Mouse (Mus musculus) CD4-positive, CD25-positive, alpha-beta regulatory T cell, adult 4 months (primary cell): ENCODE results near the gene Cerkl. TPM values are rescaled to one million over a fixed set of nuclear protein-coding genes. Genes with fewer than 3 reads are reported as not detected.

Experiments used
- ATAC-seq: one replicate; pipeline ENCODE4 v1.8.0; 2017
- polyA plus RNA-seq, 2 experiments: library from polyadenylated mRNA; unstranded; fragments of 100-300 nt; shearing (Covaris generic); gene quantifications; one replicate each; pipeline ENCODE4 v1.2.1; 2017

Cerkl gene
- polyA plus RNA-seq, 2 experiments from 2014 or later, result 35.8 to 46.1 TPM

- ATAC-seq, result no peak
These were observed 13.2 kb downstream of the Cerkl start for GRCm38 (mm10) chr2:79443401-79443800.

DNA sequence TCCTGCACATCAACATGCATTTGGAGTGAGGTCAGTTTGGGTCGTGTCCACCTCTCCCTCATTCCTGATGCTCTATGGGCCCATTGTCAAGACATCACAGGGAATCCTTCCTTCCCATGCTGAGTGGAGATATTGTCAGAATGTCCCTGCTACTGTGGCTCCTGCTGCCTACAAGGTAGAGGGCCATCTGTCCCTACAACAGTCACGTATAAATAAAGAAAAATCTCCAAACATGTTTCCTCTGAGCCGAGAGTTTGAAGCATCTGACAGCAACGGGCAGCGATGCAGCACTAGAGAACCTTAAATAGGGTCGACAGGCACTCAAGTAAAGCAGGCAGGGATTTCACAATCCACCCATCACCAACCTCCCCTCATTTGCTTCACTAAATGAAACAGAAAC, 13.7 kb downstream of the Cerkl start:
- no peak for ATAC-seq

DNA sequence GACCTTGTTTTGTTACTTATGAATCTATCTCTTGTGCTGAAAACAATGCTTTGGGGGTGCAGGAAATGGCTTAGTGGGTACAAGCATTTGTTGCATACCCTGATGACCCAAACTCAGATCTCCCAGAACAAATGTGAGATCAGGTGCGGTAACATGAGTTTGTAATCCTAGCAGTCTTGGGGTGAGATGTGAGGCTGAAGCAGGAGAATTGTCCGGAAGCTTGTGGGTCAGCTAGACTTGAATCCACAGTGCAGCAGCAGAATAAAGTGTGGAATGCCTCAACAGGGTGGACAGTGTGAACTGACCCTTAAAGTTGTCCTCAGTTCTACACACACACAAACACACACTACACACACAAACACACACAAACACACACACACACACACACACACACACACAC, 14.4 kb downstream of the Cerkl start:
- no peak for ATAC-seq

DNA sequence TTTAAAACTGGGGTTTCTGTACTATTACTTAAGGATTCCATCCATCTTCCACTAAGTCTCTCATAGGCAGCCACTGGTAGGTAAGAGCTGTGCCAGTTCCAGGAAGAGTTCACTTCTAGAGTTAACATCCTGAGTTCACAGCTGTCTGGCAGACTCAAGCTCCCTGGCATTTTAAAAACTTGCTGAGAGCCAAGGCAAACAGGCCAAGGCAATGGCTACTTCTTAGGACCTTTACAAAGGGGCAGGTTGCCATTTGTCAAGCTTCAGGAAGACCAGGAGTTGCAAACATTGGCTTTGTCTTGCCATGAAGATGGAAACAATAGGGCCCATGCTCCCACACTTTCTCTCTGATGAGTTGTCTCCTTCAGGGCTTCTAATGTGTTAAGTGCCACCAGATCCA, 26.5 kb downstream of the Cerkl start:
- no peak for ATAC-seq

DNA sequence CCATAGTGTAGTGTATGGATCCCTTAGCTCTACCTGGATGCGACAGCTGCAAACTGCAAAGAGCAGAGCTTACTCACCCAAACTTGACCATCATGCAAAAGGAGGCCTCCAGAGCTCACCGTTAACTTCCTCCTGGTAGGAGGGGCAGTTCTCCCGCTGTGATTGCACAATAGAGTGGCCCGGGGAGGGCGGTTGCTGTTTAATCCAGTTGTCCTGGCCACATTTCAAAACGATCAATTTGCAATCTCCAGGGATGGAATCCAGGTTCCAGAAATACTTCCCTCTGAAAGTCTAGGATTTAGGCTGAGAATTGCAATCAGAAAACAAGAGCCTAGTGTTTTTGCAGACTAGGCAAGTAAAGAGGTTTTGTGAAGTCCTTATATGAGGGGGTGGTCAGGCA, 26.9 kb downstream of the Cerkl start:
- ATAC-seq, result no peak

- no peak for ATAC-seq
These were observed 27.5 kb downstream of the Cerkl start for GRCm38 (mm10) chr2:79429108-79429507.

DNA sequence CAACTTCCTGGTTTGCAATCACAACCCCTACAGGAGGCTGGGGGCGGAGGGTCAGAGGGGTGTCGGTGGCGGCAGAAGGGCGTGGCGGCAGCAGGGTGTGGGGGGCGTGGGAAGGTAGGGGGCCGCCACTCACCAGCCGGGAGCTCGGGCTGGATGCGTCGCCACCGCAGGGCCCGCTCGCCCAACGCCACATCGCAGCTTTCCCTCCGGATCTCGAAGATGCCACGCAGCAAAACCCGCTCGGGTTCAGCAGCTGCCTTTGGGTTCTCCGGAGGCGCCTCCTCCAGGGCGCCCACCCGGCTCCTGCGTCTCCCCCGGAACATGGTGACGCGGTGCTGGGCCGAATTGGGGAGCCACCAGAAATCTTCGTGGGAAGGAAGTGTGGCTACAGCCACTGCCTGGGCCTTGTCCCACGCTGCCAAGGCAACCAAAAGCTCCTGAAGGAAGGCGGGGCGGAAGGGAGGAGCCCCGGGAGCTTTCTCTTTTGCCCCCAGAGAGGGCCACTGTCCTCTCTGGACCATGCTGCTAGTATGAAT, 27.9 kb downstream of the Cerkl start:
- ATAC-seq, result no peak

GRCm38 (mm10) chr2:79428022-79428421, 28.6 kb downstream of the Cerkl start:
- no peak for ATAC-seq

- ATAC-seq, result no peak
These were observed 34.9 kb downstream of the Cerkl start for GRCm38 (mm10) chr2:79421696-79422095.

GRCm38 (mm10) chr2:79414505-79414904, 42.1 kb downstream of the Cerkl start:
- ATAC-seq, result no peak

GRCm38 (mm10) chr2:79410903-79411255, 45.7 kb downstream of the Cerkl start:
- no peak for ATAC-seq

DNA sequence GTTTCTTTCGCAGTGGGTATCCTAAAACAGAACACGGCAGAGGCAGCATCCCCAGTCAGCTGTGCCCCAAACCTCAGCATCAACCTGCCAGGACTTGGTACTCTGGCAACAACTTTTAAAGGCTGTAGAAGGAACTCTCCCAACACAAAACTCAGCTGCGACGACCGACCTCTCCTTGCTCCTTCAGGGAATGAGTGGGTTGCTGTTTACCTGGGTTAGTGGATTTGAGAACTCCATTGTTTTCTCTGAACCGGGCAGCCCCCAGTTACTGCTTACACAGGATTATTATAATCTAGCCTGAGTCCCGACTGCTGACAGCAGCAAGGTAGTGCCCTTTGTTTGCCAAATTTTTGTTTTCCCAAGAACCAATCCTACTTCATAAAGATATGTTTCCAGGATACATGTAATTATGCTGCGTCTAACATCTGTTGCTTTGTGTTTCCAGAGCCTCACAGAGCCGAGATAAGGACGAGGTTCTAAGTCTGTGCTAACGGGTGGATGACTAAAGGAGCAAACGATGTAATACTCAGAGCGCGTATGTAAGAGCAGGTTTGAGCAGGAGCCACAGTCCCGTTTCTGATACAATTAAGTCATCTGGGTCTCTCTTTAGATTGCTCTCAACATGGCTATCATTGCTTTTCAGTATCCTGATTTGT, 46.2 kb downstream of the Cerkl start:
- ATAC-seq, result no peak

- ATAC-seq, result no peak
These were observed 50.8 kb downstream of the Cerkl start for GRCm38 (mm10) chr2:79405661-79406405.

DNA sequence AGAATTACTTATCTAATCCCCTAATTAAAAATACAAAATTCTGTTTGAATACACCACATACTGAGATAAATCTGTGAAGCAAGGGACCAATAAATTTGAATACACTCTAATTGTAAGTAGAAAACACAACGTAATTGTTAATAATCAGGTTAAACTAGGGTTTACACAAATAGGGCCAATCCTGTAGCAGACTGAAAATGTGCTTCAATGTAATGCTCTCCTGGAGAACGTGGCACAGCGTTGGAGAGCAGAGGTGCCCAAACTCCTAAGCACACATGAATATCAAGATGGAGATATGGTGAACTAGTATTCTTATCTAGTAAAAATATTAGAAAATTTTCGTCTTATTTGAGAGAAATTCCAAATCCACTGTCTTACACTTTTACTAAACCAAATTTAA, 56.5 kb downstream of the Cerkl start:
- no peak for ATAC-seq

- no peak for ATAC-seq
These were observed 57.2 kb downstream of the Cerkl start for GRCm38 (mm10) chr2:79399234-79400000.

GRCm38 (mm10) chr2:79398831-79399230, 57.8 kb downstream of the Cerkl start:
- no peak for ATAC-seq

GRCm38 (mm10) chr2:79398343-79398742, 58.2 kb downstream of the Cerkl start:
- no peak for ATAC-seq

GRCm38 (mm10) chr2:79397107-79397506, 59.5 kb downstream of the Cerkl start:
- ATAC-seq, result no peak

- ATAC-seq, result no peak
These were observed 77.2 kb downstream of the Cerkl start for GRCm38 (mm10) chr2:79379087-79380041.

DNA sequence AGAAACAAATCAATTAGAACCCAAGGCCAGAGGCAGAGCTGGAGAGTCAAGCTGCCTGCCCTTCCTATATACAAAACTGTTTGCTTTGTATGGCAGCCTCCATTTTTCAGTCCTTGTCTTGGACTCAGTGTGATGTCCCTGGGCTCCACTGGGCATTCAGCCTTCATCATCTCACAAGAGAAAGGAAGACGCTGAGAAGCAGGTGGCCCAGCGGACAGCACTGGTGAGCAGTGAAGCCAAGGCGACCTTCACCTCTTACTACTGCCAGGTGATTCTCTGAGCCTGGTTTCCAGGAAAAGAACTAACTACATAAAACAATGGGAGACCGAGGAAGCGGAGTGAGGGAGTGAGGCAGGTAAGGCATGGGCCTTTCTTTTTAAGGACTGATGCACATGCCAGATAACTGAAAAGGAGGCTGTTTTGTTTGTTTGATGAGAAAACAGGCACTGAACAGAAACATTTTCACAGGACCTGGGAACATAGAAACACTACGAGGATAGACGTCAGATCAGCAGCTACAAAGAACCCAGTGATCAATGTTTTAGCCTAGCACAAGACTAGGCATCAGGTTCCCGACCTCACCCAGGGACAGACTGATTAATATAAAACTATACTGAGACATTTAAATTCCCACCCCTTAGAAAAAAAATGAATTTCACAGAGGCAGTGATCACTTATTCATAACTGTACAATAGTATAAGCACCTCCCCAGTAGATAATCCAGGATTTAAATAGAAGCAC, 78.1 kb downstream of the Cerkl start:
- no peak for ATAC-seq

DNA sequence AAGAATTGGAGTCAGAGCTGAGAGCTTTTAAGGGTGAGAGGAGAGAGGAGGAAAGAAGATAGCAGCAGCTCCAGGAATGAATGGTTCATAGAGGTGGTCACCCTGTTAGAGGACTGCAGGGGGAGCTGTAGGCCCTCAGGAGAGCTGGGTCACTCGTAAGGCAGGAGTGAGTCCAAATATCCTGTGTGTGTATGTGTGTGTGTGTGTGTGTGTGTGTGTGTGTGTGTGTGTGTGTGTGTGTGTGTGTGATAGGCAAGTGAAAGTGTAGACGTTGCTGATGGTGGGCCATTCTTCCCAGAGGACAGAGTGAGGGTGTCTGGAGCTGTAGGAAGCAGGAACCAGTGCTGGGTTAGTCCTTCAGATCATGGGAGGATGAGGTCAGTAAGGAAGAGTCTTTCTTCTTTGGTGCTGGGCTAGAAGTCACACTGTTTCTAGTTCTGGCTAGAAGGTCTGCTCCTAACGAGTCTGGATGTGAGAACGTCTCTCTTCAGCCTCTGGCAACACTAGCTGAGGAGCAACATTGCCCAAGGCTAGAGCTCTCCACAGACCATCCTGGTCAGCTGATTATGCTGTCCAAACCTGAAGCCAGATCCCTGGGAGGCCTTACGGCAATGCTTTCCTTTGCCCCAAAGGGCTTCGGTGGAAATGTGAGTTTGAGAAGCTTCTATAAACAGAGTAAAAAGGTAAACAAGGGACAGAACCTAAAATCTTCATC, 83.9 kb downstream of the Cerkl start:
- ATAC-seq, result peak; percentile 27
